Mouse (Mus musculus) erythroblast, embryonic 14.5 days (primary cell): Measurements from ENCODE around the gene Timp2. TPM values are rescaled to one million over a fixed set of nuclear protein-coding genes. Genes with fewer than 3 reads are reported as not detected.

Experiments used
- H3K27me3 ChIP-seq: 2 replicates; pipeline ENCODE4 v1.6.1; 2012; ENCODE audit warnings: inconsistent platforms; ENCODE audit not compliant: control insufficient read depth
- H3K36me3 ChIP-seq: 2 replicates; pipeline ENCODE4 v1.6.1; 2012; ENCODE audit warnings: mild to moderate bottlenecking, inconsistent platforms; ENCODE audit not compliant: control insufficient read depth
- H3K4me1 ChIP-seq: 2 replicates; pipeline ENCODE4 v1.6.1; 2012; ENCODE audit warnings: inconsistent platforms; ENCODE audit not compliant: control insufficient read depth
- H3K4me3 ChIP-seq: replicated peaks from 2 replicates; pipeline ENCODE3; 2012; ENCODE audit warnings: moderate library complexity, mild to moderate bottlenecking, inconsistent platforms
- H3K9me3 ChIP-seq: 2 replicates; pipeline ENCODE4 v1.6.1; 2012; ENCODE audit warnings: low read length, inconsistent platforms, mixed read lengths; ENCODE audit not compliant: control insufficient read depth
- GATA1 ChIP-seq: IDR thresholded peaks from 2 replicates; pipeline ENCODE4 v1.6.1; 2012; ENCODE audit warnings: low read length, inconsistent platforms, mixed read lengths
- TAL1 ChIP-seq: IDR thresholded peaks from 3 replicates; pipeline ENCODE4 v1.6.1; 2012; ENCODE audit warnings: low read length, inconsistent platforms, mixed read lengths
- polyA plus RNA-seq: library from polyadenylated mRNA; stranded (reverse); fragments of >175 nt; gene quantifications from 2 replicates; pipeline ENCODE4 v1.2.3, GENCODE M21; 2012

The Timp2 gene
- polyA plus RNA-seq, 1 experiment: 0.13 TPM

GRCm38 (mm10) chr11:118295026-118295425 lies 60.5 kb downstream of the Timp2 start:
- H3K9me3 ChIP-seq: no peaks in the 10 kb centered on the region; the same call in 1 of the 2 replicates
- H3K4me1 ChIP-seq: peaks cover 14% of the 10 kb centered on the region
- H3K4me3 ChIP-seq: no peak overlapping the region
- H3K36me3 ChIP-seq: no peaks in the 10 kb centered on the region
- no peak for TF ChIP-seq TAL1
- no peak for TF ChIP-seq GATA1
- H3K27me3 ChIP-seq: peaks cover 23% of the 10 kb centered on the region

- peaks cover 23% of the 10 kb centered on the region for H3K27me3 ChIP-seq
- no peak overlapping the region for H3K4me3 ChIP-seq
- no peak for TF ChIP-seq GATA1
- TF ChIP-seq TAL1: no peak
- H3K4me1 ChIP-seq: peaks cover 25% of the 10 kb centered on the region
- peaks cover under 1% of the 10 kb centered on the region for H3K36me3 ChIP-seq
- H3K9me3 ChIP-seq: no peaks in the 10 kb centered on the region; the same call in 1 of the 2 replicates
These were observed 62.9 kb downstream of the Timp2 start for GRCm38 (mm10) chr11:118292671-118293070.

GRCm38 (mm10) chr11:118289999-118290889 lies 65.3 kb downstream of the Timp2 start, which contains the start of gene Usp36:
Usp36 (minus strand) TSS chr11:118290244.
- Histone ChIP-seq H3K9me3 (no peaks in the 10 kb centered on the region; the same call in 1 of the 2 replicates), H3K36me3 (peaks cover 25% of the 10 kb centered on the region), H3K4me1 (peaks cover 27% of the 10 kb centered on the region), H3K4me3 (peak within 1 kb of the TSS; percentile 84), H3K27me3 (peaks cover 22% of the 10 kb centered on the region)
- TF ChIP-seq TAL1 (no peak), GATA1 (no peak)

- TF ChIP-seq TAL1: no peak
- TF ChIP-seq GATA1: no peak
These were observed 66.0 kb downstream of the Timp2 start for GRCm38 (mm10) chr11:118289562-118289961.

GRCm38 (mm10) chr11:118289037-118289511 lies 66.5 kb downstream of the Timp2 start:
- Histone ChIP-seq H3K4me3 (peak overlapping the region; percentile 84), H3K4me1 (peaks cover 27% of the 10 kb centered on the region), H3K9me3 (no peaks in the 10 kb centered on the region), H3K36me3 (peaks cover 35% of the 10 kb centered on the region), H3K27me3 (peaks cover 15% of the 10 kb centered on the region)
- TF ChIP-seq TAL1: no peak
- TF ChIP-seq GATA1: no peak

More at GRCm38 (mm10) chr11:118289562-118289961, 66.0 kb downstream of the Timp2 start:
- no peaks in the 10 kb centered on the region for H3K9me3 ChIP-seq
- H3K4me1 ChIP-seq: peaks cover 27% of the 10 kb centered on the region
- H3K4me3 ChIP-seq: peak overlapping the region; percentile 84
- H3K36me3 ChIP-seq: peaks cover 32% of the 10 kb centered on the region
- H3K27me3 ChIP-seq: peaks cover 19% of the 10 kb centered on the region

- Histone ChIP-seq H3K36me3 (peaks cover 50% of the 10 kb centered on the region), H3K27me3 (peaks cover 5% of the 10 kb centered on the region), H3K4me3 (no peak overlapping the region), H3K4me1 (peaks cover 27% of the 10 kb centered on the region), H3K9me3 (no peaks in the 10 kb centered on the region)
- TF ChIP-seq GATA1: no peak
- no peak for TF ChIP-seq TAL1
These were observed 68.0 kb downstream of the Timp2 start for GRCm38 (mm10) chr11:118287573-118287972.

- Histone ChIP-seq H3K4me1 (peaks cover 27% of the 10 kb centered on the region), H3K9me3 (no peaks in the 10 kb centered on the region), H3K36me3 (peaks cover 61% of the 10 kb centered on the region), H3K27me3 (no peaks in the 10 kb centered on the region), H3K4me3 (no peak overlapping the region)
- TF ChIP-seq TAL1 (no peak), GATA1 (no peak)
These were observed 69.1 kb downstream of the Timp2 start for GRCm38 (mm10) chr11:118286434-118286833.

- H3K4me3 ChIP-seq: no peak overlapping the region
- H3K27me3 ChIP-seq: no peaks in the 10 kb centered on the region
- no peaks in the 10 kb centered on the region for H3K9me3 ChIP-seq
- TF ChIP-seq TAL1 (no peak), GATA1 (no peak)
- H3K36me3 ChIP-seq: peaks cover 66% of the 10 kb centered on the region
- H3K4me1 ChIP-seq: peaks cover 26% of the 10 kb centered on the region
These were observed 69.7 kb downstream of the Timp2 start for GRCm38 (mm10) chr11:118285791-118286190.

- H3K36me3 ChIP-seq: peaks cover 97% of the 10 kb centered on the region
- H3K4me1 ChIP-seq: no peaks in the 10 kb centered on the region
- TF ChIP-seq TAL1 (no peak), GATA1 (no peak)
- H3K4me3 ChIP-seq: no peak overlapping the region
- no peaks in the 10 kb centered on the region for H3K9me3 ChIP-seq
- H3K27me3 ChIP-seq: no peaks in the 10 kb centered on the region
These were observed 75.3 kb downstream of the Timp2 start for GRCm38 (mm10) chr11:118280218-118280617.
